Mouse (Mus musculus): Measurements from ENCODE around the gene Csf3r.

The Csf3r gene

DNA sequence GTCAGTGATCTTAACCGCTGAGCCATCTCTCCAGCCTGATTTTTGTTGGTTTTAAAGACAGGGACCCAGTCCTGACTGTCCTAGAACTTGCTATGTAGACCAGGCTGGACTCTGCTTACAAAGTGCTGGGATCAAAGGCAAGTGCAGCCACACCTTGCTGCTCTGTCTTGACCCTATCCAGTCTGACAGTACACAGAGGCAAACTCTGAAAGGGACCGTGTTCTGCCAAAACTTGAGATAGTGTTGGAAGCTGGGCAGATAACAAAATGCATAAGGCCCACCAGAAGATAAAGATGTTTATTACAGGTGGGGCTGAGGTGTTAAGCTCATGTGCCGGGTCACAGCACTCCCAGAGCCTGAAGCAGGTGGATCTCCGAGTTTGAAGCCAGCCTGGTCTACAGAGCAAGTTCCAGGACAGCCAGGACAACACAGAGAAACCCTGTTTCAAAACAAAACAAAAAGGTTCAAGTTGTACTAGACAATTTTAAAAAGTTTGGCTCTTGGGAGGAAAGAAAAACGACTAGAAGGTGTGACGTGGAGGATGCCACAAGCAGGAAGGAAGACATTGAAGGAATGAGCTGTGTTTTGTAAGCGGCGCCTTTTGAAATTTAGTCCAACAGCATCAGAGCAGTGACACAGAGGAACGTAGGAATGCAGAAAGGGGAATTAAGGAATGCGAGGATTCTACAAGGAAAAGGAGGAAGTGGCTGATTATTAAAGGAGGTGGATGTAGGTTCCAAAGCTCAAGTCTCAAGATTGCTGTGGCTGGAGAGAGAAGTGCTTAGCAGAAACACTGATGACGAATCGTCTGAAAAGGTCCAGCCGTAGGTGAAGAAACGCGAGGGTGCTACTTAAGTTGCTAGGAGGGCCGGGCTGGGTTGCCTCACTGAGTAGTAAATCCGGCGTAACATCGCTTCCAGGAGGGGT, 33.1 kb downstream of the Csf3r start:
- DNase-seq (ENCODE audit: low read depth) = no peak

DNA sequence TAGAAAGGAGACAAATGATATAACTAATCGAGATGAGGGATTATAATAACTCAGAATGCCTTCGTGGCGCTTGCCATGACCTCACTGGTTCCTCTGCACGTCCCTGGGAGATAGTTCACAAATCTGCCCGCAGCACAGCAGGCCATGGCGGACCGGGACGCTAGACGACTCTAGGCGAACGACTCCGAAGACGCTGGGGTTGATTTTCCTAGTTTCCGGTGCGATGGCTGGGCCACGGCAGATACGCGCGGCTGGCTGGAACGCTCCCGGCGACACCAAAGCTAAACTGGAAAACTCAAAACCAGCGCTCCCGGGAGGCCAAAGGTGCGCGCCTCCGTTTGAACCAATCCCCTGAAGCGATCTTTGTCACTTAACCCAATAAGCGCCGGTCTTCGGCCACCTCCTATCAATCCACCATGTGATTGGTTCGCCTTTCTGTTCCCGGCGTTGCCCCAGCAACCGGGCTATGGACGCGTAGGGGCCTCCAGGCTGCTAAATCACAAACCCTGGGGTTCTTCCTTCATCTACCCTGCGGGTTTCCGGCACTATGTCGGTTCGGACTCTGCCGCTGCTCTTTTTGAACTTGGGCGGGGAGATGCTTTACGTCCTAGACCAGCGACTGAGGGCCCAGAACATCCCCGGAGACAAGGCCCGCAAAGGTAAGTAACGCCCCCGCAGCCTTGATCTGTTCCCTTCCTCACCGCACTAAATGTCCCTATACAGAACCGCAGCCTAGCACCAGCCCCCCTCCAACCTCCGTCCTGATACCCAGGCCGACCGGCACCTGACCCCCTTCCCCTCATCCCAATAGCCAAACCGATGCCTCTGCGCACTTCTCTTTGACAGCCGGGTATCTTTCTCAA, 34.0 kb downstream of the Csf3r start, which contains the start of gene Oscp1:
Gene Oscp1 (plus strand): TSS at position 432 of the 863 bp plus-strand sequence.
- peak; percentile 89 for DNase-seq (ENCODE audit: low read depth)

GRCm38 (mm10) chr4:126058997-126059362, 34.6 kb downstream of the Csf3r start:
- DNase-seq (ENCODE audit: low read depth) = no peak

GRCm38 (mm10) chr4:126062856-126063255, 38.5 kb downstream of the Csf3r start:
- peak; percentile 46 for DNase-seq (ENCODE audit: low read depth)

DNA sequence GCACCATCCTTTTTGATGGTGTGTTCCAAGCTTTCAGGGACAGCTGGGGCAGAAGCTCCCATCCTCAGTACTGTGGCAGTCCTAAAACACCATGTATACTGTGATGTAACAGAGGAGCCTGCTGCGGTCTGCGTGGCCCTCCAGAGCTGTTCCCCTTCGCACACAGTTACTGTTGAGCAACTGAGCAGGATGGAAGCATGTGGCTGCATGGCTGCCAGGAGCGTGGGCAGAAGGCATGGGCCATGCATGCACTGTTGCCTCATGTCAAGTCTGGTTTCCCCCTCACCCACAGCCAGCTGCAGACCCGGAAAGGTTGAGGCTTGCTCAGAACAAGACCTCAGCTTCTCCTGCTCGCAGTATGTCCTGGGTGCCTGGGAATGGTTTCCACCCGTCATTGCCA, 40.9 kb downstream of the Csf3r start:
- no peak for DNase-seq (ENCODE audit: low read depth)

GRCm38 (mm10) chr4:126067401-126068077, 43.2 kb downstream of the Csf3r start:
- no peak for DNase-seq (ENCODE audit: low read depth)

DNA sequence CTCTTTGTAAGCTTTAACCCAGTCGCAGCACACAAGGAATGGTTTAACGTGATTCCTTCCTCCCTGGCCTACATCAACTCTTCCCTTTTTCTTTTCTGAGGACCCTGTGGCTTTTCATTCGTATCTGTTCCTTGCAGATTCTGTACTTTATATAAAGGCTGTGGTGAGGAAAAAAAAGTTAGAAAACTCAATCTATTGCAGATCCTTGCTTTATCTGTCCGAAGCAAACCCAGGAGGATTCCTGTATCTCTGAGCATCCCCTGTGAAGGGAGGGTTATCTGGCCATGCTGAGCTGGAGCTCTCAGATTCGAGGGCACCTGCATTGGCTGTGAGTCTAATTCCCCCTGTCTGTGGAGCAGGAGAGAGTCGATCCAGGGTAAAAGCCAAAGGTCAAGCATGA, 44.5 kb downstream of the Csf3r start:
- DNase-seq (ENCODE audit: low read depth) = no peak

- no peak for DNase-seq (ENCODE audit: low read depth)
Observed at GRCm38 (mm10) chr4:126077833-126078232, 53.5 kb downstream of the Csf3r start.

- no peak for DNase-seq (ENCODE audit: low read depth)
Observed at GRCm38 (mm10) chr4:126079266-126079665, 54.9 kb downstream of the Csf3r start.

- no peak for DNase-seq (ENCODE audit: low read depth)
Observed at GRCm38 (mm10) chr4:126081601-126082000, 57.3 kb downstream of the Csf3r start.

DNA sequence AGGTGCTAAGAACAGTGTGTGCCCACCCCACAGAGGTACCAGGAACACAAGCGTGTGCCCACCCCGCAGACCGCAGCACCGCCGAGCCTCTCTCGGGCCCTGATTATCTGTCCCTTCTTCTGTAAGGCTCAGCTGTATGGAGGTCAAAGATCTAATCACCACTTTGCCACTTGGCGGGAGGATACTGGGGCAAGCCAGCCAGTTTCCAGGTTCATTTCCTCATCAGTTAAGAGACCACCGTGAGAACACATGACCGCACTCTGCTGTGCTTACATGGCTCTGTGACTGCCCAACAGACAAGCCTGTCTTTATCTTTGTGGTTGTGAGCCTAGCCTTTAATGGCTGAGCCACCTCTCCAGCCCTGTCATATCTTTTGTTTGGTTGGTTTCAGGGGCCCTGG, 58.7 kb downstream of the Csf3r start:
- no peak for DNase-seq (ENCODE audit: low read depth)

GRCm38 (mm10) chr4:126084382-126084781, 60.0 kb downstream of the Csf3r start:
- no peak for DNase-seq (ENCODE audit: low read depth)

GRCm38 (mm10) chr4:126085996-126086576, 61.7 kb downstream of the Csf3r start:
- peak; percentile 85 for DNase-seq (ENCODE audit: low read depth)

- DNase-seq (ENCODE audit: low read depth) = no peak
Observed at GRCm38 (mm10) chr4:126090101-126090847, 65.9 kb downstream of the Csf3r start.

DNA sequence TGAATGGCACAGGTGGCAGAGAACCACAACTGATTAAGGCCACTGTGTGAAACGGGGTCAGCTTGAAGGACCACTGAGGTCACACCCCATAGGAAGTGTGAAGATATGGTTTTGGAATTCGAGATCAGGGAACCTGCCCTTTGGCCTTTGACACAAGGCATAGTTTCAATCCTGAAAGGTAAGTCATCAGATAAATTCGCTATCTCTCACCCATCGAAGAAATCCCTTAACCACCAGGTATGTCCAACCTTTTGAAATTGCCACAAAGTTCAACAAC, 66.4 kb downstream of the Csf3r start:
- no peak for DNase-seq (ENCODE audit: low read depth)

DNA sequence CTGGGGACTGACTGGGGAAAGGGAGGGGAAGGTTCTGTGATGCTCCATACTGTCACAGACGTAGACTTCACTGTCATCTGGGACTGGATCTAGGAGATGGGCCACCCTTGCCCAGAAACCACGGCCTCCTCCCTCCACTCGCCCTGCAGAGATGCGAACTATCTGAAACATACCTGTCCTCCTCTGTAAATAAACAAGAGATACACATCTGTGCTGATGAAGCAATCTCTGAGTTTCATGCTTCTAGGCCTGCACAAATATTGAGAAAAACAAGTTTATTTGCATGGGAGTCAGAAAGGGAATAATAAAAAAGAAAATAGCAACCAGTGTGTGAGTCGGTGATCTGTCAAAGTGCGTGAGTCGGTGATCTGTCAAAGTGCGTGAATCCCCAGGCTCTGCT, 67.5 kb downstream of the Csf3r start:
- DNase-seq (ENCODE audit: low read depth) = no peak

Measured in c-Kit-positive CD71-negative TER-119-negative erythroid progenitor cells, embryonic 14.5 days (primary cell).